Mouse (Mus musculus) cortical plate, adult 2 months (tissue): ENCODE measurements at regions not wholly inside any gene's neighbourhood (a gene's known extent, or its start where the extent isn't known, plus 50 kb on each side); places are given as distances from the start of the nearest gene placed in this dataset.

ENCODE experiments used
- CTCF ChIP-seq: fragments of 200-500 bp; IDR thresholded peaks from 2 replicates; pipeline ENCODE4 v1.5.1; 2011; ENCODE audit warnings: mild to moderate bottlenecking, control low read depth, low read length; ENCODE audit not compliant: insufficient read depth; ENCODE audit errors: extremely low read depth
- POLR2A ChIP-seq: fragments of 200-500 bp; IDR thresholded peaks from 2 replicates; pipeline ENCODE4 v1.6.1; 2011; ENCODE audit warnings: mild to moderate bottlenecking, low read length, control low read depth; ENCODE audit not compliant: insufficient read depth; ENCODE audit errors: extremely low read depth

DNA sequence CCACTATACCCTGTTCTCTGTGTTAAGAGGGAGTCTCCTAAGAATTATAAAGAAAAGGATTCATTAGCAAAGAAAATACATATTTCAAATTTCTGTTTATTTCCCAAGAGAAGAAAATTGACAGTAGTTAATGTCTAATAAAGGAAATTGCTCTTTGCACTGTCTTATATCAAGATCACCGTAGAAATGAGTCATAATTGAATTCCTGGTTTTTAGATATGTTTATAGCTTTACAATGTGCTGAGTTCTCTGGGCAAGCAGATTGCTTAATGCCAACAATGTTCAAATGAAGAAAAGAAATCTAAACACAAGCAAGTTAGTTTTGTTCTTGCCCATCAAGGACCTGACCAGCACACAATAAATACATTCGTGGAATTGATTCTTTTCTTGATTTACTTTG lies 350.1 kb upstream of the Cited2 start:
- TF ChIP-seq CTCF, result no peak
- TF ChIP-seq POLR2A, result no peak
